Mouse (Mus musculus) limb, embryonic 15.5 days (tissue): ENCODE results near the gene Gm21970. TPM values are rescaled to one million over a fixed set of nuclear protein-coding genes. Genes with fewer than 3 reads are reported as not detected.

Source experiments
- ATAC-seq: fragments of 200-750 bp; cut with Nextera tagmentation; 2 replicates; pipeline ENCODE4 v1.8.0; 2017; ENCODE audit warnings: low read depth, moderate TSS enrichment; ENCODE audit not compliant: insufficient number of reproducible peaks, low FRiP score, low TSS enrichment
- H3K27ac ChIP-seq: fragments of 300-500 bp; sonication (generic); 2 replicates; pipeline ENCODE4 v1.5.1; 2015; ENCODE audit warnings: moderate library complexity, mild to moderate bottlenecking, inconsistent platforms
- H3K27me3 ChIP-seq: fragments of 300-500 bp; sonication (generic); 2 replicates; pipeline ENCODE4 v1.6.1; 2015; ENCODE audit warnings: inconsistent platforms
- H3K36me3 ChIP-seq: fragments of 300-500 bp; sonication (generic); 2 replicates; pipeline ENCODE4 v1.6.1; 2015; ENCODE audit warnings: inconsistent platforms
- H3K4me1 ChIP-seq: fragments of 300-500 bp; sonication (generic); 2 replicates; pipeline ENCODE4 v1.6.1; 2015; ENCODE audit warnings: inconsistent platforms
- H3K4me2 ChIP-seq: fragments of 300-500 bp; sonication (generic); 2 replicates; pipeline ENCODE4 v1.6.1; 2015; ENCODE audit warnings: mild to moderate bottlenecking, inconsistent platforms
- H3K4me3 ChIP-seq: fragments of 300-500 bp; sonication (generic); 2 replicates; pipeline ENCODE4 v1.5.1; 2015; ENCODE audit warnings: mild to moderate bottlenecking, inconsistent platforms
- H3K9ac ChIP-seq: fragments of 300-500 bp; sonication (generic); 2 replicates; pipeline ENCODE4 v1.6.1; 2015; ENCODE audit warnings: inconsistent platforms
- H3K9me3 ChIP-seq: fragments of 300-500 bp; sonication (generic); 2 replicates; pipeline ENCODE4 v1.6.1; 2016; ENCODE audit warnings: inconsistent platforms
- WGBS: fragments of 180-500 bp; shearing (Covaris S2); methylation state at CpG from one replicate; pipeline ENCODE4 v1.1.7; 2015; 5-methylcytosine and 5-hydroxymethylcytosine counted together
- polyA plus RNA-seq: library from polyadenylated mRNA; unstranded; fragments of >200 nt; fragmentation: Nextera tagmentation; extraction: Ambion mirVana; gene quantifications from 2 replicates; pipeline ENCODE4 v1.2.1, GENCODE M21; 2015

Gene Gm21970
- polyA plus RNA-seq: 0.66 TPM in 1 of 2 replicates, not detected in the other

- Histone ChIP-seq H3K27ac (no peak within 1 kb of the TSS), H3K36me3 (peaks cover 73% of the 10 kb centered on the region), H3K9ac (no peak within 1 kb of the TSS), H3K4me2 (no peak within 1 kb of the TSS), H3K4me3 (no peak within 1 kb of the TSS), H3K9me3 (no peaks in the 10 kb centered on the region), H3K27me3 (no peaks in the 10 kb centered on the region), H3K4me1 (no peaks in the 10 kb centered on the region)
- 81% methylated on average over 5 of the region's 5 CpGs for WGBS
- no peak for ATAC-seq
These were observed at the start of gene Gm21970 for GRCm38 (mm10) chr16:91391421-91391820. TSS of gene Gm21970 (plus strand) at chr16:91391721.

- Histone ChIP-seq H3K4me1 (no peaks in the 10 kb centered on the region), H3K27me3 (peaks cover 5% of the 10 kb centered on the region), H3K27ac (no peak overlapping the region), H3K9ac (no peak overlapping the region), H3K9me3 (no peaks in the 10 kb centered on the region), H3K4me3 (no peak overlapping the region), H3K36me3 (no peaks in the 10 kb centered on the region), H3K4me2 (no peak overlapping the region)
- ATAC-seq: no peak
- 74% methylated on average over 9 of the region's 9 CpGs for WGBS
These were observed 45.0 kb upstream of the Gm21970 start for GRCm38 (mm10) chr16:91346491-91346890.

- Histone ChIP-seq H3K36me3 (no peaks in the 10 kb centered on the region), H3K4me2 (no peak overlapping the region), H3K27ac (no peak overlapping the region), H3K4me1 (no peaks in the 10 kb centered on the region), H3K4me3 (no peak overlapping the region), H3K27me3 (peaks cover 9% of the 10 kb centered on the region), H3K9me3 (no peaks in the 10 kb centered on the region), H3K9ac (no peak overlapping the region)
- no peak for ATAC-seq
- 62% methylated on average over 20 of the region's 20 CpGs for WGBS
These were observed 43.8 kb upstream of the Gm21970 start for GRCm38 (mm10) chr16:91347491-91348263.

- Histone ChIP-seq H3K4me1 (no peaks in the 10 kb centered on the region), H3K9ac (no peak overlapping the region), H3K27me3 (peaks cover 15% of the 10 kb centered on the region), H3K9me3 (no peaks in the 10 kb centered on the region), H3K4me3 (no peak overlapping the region), H3K27ac (no peak overlapping the region), H3K36me3 (no peaks in the 10 kb centered on the region), H3K4me2 (no peak overlapping the region)
- ATAC-seq: no peak
- WGBS: 72% methylated on average over 14 of the region's 14 CpGs
These were observed 43.3 kb upstream of the Gm21970 start for GRCm38 (mm10) chr16:91348264-91348565.

- H3K27me3 ChIP-seq: peaks cover 18% of the 10 kb centered on the region
- no peaks in the 10 kb centered on the region for H3K9me3 ChIP-seq
- no peak for ATAC-seq
- no peak overlapping the region for H3K4me3 ChIP-seq
- no peak overlapping the region for H3K4me2 ChIP-seq
- no peaks in the 10 kb centered on the region for H3K36me3 ChIP-seq
- H3K4me1 ChIP-seq: no peaks in the 10 kb centered on the region
- no peak overlapping the region for H3K9ac ChIP-seq
- WGBS: 78% methylated on average over 28 of the region's 28 CpGs
- no peak overlapping the region for H3K27ac ChIP-seq
These were observed 42.8 kb upstream of the Gm21970 start for GRCm38 (mm10) chr16:91348588-91349330.

- no peaks in the 10 kb centered on the region for H3K4me1 ChIP-seq
- H3K36me3 ChIP-seq: no peaks in the 10 kb centered on the region
- no peak overlapping the region for H3K4me3 ChIP-seq
- no peak for ATAC-seq
- H3K4me2 ChIP-seq: no peak overlapping the region
- H3K27me3 ChIP-seq: peaks cover 20% of the 10 kb centered on the region
- no peaks in the 10 kb centered on the region for H3K9me3 ChIP-seq
- WGBS: 5% methylated on average over 7 of the region's 7 CpGs
- no peak overlapping the region for H3K9ac ChIP-seq
- H3K27ac ChIP-seq: no peak overlapping the region
These were observed 39.4 kb upstream of the Gm21970 start for GRCm38 (mm10) chr16:91352084-91352562.

GRCm38 (mm10) chr16:91352749-91353148 is 38.8 kb upstream of the Gm21970 start:
- Histone ChIP-seq H3K36me3 (no peaks in the 10 kb centered on the region), H3K4me2 (no peak overlapping the region), H3K9ac (no peak overlapping the region), H3K4me3 (no peak overlapping the region), H3K9me3 (no peaks in the 10 kb centered on the region), H3K27me3 (peaks cover 21% of the 10 kb centered on the region), H3K4me1 (no peaks in the 10 kb centered on the region), H3K27ac (no peak overlapping the region)
- no peak for ATAC-seq
- WGBS: 61% methylated on average over 7 of the region's 7 CpGs

GRCm38 (mm10) chr16:91353177-91353576 is 38.3 kb upstream of the Gm21970 start:
- Histone ChIP-seq H3K27ac (no peak overlapping the region), H3K36me3 (no peaks in the 10 kb centered on the region), H3K27me3 (peaks cover 23% of the 10 kb centered on the region), H3K4me3 (no peak overlapping the region), H3K9me3 (no peaks in the 10 kb centered on the region), H3K4me2 (no peak overlapping the region), H3K9ac (no peak overlapping the region), H3K4me1 (no peaks in the 10 kb centered on the region)
- ATAC-seq: no peak
- WGBS: 80% methylated on average over 6 of the region's 6 CpGs

- no peak overlapping the region for H3K9ac ChIP-seq
- no peak overlapping the region for H3K4me2 ChIP-seq
- no peaks in the 10 kb centered on the region for H3K9me3 ChIP-seq
- ATAC-seq: no peak
- peaks cover under 1% of the 10 kb centered on the region; the same call in 1 of the 2 replicates for H3K4me1 ChIP-seq
- H3K27ac ChIP-seq: no peak overlapping the region
- H3K27me3 ChIP-seq: peaks cover 23% of the 10 kb centered on the region
- H3K36me3 ChIP-seq: no peaks in the 10 kb centered on the region
- H3K4me3 ChIP-seq: no peak overlapping the region
- 75% methylated on average over 5 of the region's 5 CpGs for WGBS
These were observed 37.9 kb upstream of the Gm21970 start for GRCm38 (mm10) chr16:91353638-91354037.

- no peak for ATAC-seq
- Histone ChIP-seq H3K4me3 (no peak overlapping the region), H3K27me3 (peaks cover 23% of the 10 kb centered on the region), H3K9ac (no peak overlapping the region), H3K27ac (no peak overlapping the region), H3K36me3 (no peaks in the 10 kb centered on the region), H3K4me2 (no peak overlapping the region), H3K4me1 (peaks cover 4% of the 10 kb centered on the region; the same call in 1 of the 2 replicates), H3K9me3 (no peaks in the 10 kb centered on the region)
- WGBS: 67% methylated on average over 4 of the region's 4 CpGs
These were observed 36.9 kb upstream of the Gm21970 start for GRCm38 (mm10) chr16:91354599-91354998.

- no peak for ATAC-seq
- Histone ChIP-seq H3K36me3 (no peaks in the 10 kb centered on the region), H3K9ac (no peak overlapping the region), H3K4me2 (no peak overlapping the region), H3K27me3 (peaks cover 23% of the 10 kb centered on the region), H3K9me3 (no peaks in the 10 kb centered on the region), H3K4me3 (no peak overlapping the region), H3K27ac (no peak overlapping the region), H3K4me1 (peaks cover 4% of the 10 kb centered on the region; the same call in 1 of the 2 replicates)
- 73% methylated on average over 12 of the region's 12 CpGs for WGBS
These were observed 36.4 kb upstream of the Gm21970 start for GRCm38 (mm10) chr16:91355160-91355559.
